Mouse (Mus musculus) lung, adult 2 months (tissue): ENCODE results near the gene Jag1. TPM values are rescaled to one million over a fixed set of nuclear protein-coding genes. Genes with fewer than 3 reads are reported as not detected.

ENCODE experiments used
- DNase-seq: peaks from one replicate; pipeline ENCODE4 v3.0.0; 2022
- H3K4me1 ChIP-seq: fragments of 200-500 bp; 2 replicates; pipeline ENCODE4 v1.6.1; 2011; ENCODE audit warnings: low read length; ENCODE audit not compliant: control insufficient read depth, insufficient read depth
- H3K4me3 ChIP-seq: fragments of 200-500 bp; replicated peaks from 2 replicates; pipeline ENCODE3; 2011; ENCODE audit warnings: low read depth, mild to moderate bottlenecking, control low read depth, low read length; ENCODE audit errors: extremely low read depth
- CTCF ChIP-seq: fragments of 200-500 bp; IDR thresholded peaks from 2 replicates; pipeline ENCODE4 v1.5.1; 2011; ENCODE audit warnings: mild to moderate bottlenecking, low read length, control low read depth; ENCODE audit not compliant: insufficient read depth
- POLR2A ChIP-seq: fragments of 200-500 bp; IDR thresholded peaks from 2 replicates; pipeline ENCODE4 v1.6.1; 2011; ENCODE audit warnings: low read depth, mild to moderate bottlenecking, control low read depth, low read length, borderline replicate concordance; ENCODE audit errors: extremely low read depth
- WGBS: fragments of 180-500 bp; shearing (Covaris S2); methylation state at CpG from one replicate; pipeline ENCODE4 v1.1.7; 2018; 5-methylcytosine and 5-hydroxymethylcytosine counted together
- polyA plus RNA-seq: library from polyadenylated mRNA; depleted of rRNA; stranded (reverse); fragments of >200 nt; gene quantifications from 2 replicates; pipeline ENCODE4 v1.2.3, GENCODE M21; 2012

The Jag1 gene
- polyA plus RNA-seq, 1 experiment = 11.4 TPM

DNA sequence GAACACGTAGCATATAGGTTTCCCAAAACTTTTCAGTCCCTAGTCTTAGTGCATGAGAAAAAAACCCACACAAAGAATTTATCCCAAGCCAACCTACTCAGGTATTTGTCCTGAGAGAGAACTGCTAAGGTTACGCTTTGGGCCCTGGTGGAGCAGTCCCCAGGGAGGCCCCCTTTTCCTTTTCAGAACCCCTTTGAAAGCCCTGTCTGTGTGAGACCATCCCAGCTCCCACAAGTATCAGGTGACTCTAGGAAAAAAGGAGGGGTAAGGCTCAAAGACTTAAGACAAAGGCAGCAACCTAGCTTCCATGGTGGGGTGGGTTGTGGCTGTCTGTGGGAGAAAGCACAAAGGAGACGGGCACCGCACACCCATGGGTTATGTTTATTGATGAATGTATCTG is 9.2 kb downstream of the Jag1 start:
- DNase-seq = no peak
- 71% methylated on average over 4 of the region's 4 CpGs for WGBS
- TF ChIP-seq CTCF (no peak), POLR2A (no peak)

DNA sequence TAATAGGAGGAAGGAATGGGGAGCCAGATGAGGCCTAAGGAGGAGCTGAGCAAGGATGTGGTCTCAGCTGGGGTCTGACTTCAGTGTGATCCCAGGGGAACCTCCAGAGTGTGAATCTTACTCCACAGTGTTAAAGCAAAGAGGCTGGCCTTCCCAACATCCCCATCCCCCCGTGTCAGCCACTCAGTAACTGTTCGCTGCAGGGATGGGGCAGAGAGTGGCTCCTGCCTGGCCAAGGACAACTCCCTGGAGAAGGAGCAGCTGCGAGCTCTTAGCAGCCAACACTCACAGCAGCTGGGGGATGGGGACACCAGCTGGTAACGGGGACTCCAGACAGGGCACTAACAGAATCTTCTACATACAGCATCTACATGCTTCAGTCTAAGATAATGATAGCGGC is 15.4 kb downstream of the Jag1 start:
- WGBS = 51% methylated on average over 5 of the region's 5 CpGs
- Histone ChIP-seq H3K4me3 (no peak overlapping the region), H3K4me1 (peaks cover 7% of the 10 kb centered on the region)
- DNase-seq = no peak
- TF ChIP-seq POLR2A (no peak), CTCF (no peak)

More for the DNA sequence above, 9.2 kb downstream of the Jag1 start:
- Histone ChIP-seq H3K4me3 (no peak overlapping the region), H3K4me1 (peaks cover 13% of the 10 kb centered on the region)

- peaks cover 7% of the 10 kb centered on the region for H3K4me1 ChIP-seq
- TF ChIP-seq CTCF (no peak), POLR2A (no peak)
- no peak for DNase-seq
- H3K4me3 ChIP-seq = no peak overlapping the region
- WGBS = 62% methylated on average over 6 of the region's 6 CpGs
Measured at GRCm38 (mm10) chr2:137099211-137099734, 17.2 kb downstream of the Jag1 start.

GRCm38 (mm10) chr2:137098269-137099035 is 18.0 kb downstream of the Jag1 start:
- no peak for DNase-seq
- 55% methylated on average over 11 of the region's 11 CpGs for WGBS
- no peak overlapping the region for H3K4me3 ChIP-seq
- H3K4me1 ChIP-seq = peaks cover 7% of the 10 kb centered on the region
- no peak for TF ChIP-seq CTCF
- no peak for TF ChIP-seq POLR2A

DNA sequence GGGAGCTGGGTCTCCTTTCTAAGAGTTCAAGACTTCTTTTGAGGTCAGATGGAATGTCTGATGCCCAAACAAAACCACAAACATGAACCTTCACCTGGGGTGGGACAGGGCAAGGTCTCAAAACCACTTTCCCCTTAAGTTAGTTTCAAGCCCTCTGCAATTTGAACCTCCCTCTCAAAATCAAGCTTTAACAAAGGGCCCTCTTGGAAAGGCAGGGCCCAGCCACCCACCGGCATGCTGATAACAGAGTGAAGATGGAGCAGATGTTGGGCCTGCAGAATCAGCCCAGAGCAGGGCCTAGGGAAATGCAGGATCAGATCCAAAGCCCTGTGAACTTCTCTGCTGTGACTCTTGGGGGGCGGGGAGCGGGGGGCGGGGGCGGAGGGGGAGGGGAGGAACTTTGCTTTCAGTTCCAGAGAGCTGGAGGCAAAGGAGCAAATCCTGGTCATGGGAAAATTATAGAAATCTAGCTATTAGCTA is 19.4 kb downstream of the Jag1 start:
- no peak for TF ChIP-seq POLR2A
- no peak for TF ChIP-seq CTCF
- H3K4me1 ChIP-seq = peaks cover 5% of the 10 kb centered on the region; the same call in 1 of the 2 replicates
- H3K4me3 ChIP-seq = no peak overlapping the region
- no peak for DNase-seq
- WGBS = 52% methylated on average over 5 of the region's 5 CpGs

- TF ChIP-seq POLR2A (no peak), CTCF (no peak)
- no peak for DNase-seq
- WGBS = 81% methylated on average over 8 of the region's 8 CpGs
Measured at GRCm38 (mm10) chr2:137094301-137094700, 22.1 kb downstream of the Jag1 start.

DNA sequence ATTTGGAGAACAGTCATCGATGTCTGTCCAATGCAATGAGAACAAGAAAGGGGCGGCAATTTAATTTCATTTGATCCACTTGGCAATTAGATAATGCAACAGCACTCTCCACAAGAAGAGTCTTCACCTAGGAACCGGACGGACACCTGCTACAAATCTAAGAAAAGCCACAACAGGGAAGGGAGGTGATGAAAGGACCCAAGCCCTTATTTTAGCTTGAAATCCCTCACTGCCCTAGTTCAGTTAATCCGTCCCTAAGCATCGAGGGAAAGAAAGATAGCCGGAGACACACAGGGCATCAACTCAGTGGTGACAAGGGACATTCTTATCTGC is 23.2 kb downstream of the Jag1 start:
- 85% methylated on average over 7 of the region's 7 CpGs for WGBS
- no peaks in the 10 kb centered on the region; the same call in 1 of the 2 replicates for H3K4me1 ChIP-seq
- no peak for DNase-seq
- no peak overlapping the region for H3K4me3 ChIP-seq
- TF ChIP-seq CTCF (no peak), POLR2A (no peak)

More at GRCm38 (mm10) chr2:137094301-137094700, 22.1 kb downstream of the Jag1 start:
- Histone ChIP-seq H3K4me1 (peaks cover 5% of the 10 kb centered on the region; the same call in 1 of the 2 replicates), H3K4me3 (no peak overlapping the region)

GRCm38 (mm10) chr2:137092523-137093297 is 23.7 kb downstream of the Jag1 start:
- no peaks in the 10 kb centered on the region for H3K4me1 ChIP-seq
- no peak overlapping the region for H3K4me3 ChIP-seq
- no peak for DNase-seq
- WGBS = 63% methylated on average over 10 of the region's 10 CpGs
- TF ChIP-seq POLR2A = no peak
- no peak for TF ChIP-seq CTCF

DNA sequence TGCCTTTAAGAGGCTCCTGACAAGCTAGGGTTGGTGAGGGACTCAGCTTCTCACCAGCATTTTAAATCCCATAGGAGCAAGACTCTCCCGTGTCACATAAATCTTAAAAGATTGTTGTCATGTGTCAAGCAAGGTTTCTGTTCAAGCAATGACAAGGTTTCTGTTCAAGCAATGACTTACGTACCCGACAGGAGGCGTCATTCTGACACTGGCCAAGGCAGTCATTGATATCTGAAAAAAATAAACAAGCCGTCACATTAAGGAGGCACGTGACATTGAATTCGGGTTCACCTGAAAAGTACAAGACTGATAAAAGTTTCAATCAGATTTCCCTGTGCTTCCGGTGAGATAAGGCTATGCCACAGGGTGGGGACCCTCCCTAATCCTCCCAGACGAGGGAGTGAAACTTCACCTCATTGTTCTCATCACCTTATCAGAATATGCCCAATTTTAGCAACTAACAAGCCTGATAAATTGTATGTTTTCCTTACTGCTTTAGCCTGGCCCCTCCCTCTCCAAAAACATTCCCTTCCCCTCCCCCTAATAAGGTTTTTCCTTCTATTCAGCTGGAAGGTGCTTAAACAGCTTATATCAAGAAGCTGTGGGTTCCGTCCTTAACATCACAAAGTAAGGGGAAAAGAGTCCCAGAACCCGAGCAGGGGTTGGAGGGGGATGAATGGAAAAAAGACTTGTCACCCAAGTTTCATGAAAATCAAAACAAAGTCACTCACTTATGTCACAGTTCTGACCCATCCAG is 24.5 kb downstream of the Jag1 start:
- Histone ChIP-seq H3K4me3 (no peak overlapping the region), H3K4me1 (no peaks in the 10 kb centered on the region)
- 61% methylated on average over 11 of the region's 11 CpGs for WGBS
- DNase-seq = no peak
- TF ChIP-seq POLR2A (no peak), CTCF (no peak)
